Mouse (Mus musculus) heart, embryonic 16.5 days (tissue): ENCODE data around the gene Abcg5. TPM values are rescaled to one million over a fixed set of nuclear protein-coding genes. Genes with fewer than 3 reads are reported as not detected.

Experiments
- ATAC-seq: fragments of 200-750 bp; cut with Nextera tagmentation; replicated peaks from 2 replicates; pipeline ENCODE4 v1.8.0; 2017; ENCODE audit warnings: moderate number of reproducible peaks; ENCODE audit not compliant: insufficient read depth, low FRiP score; ENCODE audit errors: extremely low read depth
- H3K27ac ChIP-seq: fragments of 300-500 bp; sonication (generic); 2 replicates; pipeline ENCODE4 v1.5.1; 2014; ENCODE audit warnings: mild to moderate bottlenecking, low read length, control low read depth, moderate library complexity
- H3K27me3 ChIP-seq: fragments of 300-500 bp; sonication (generic); 2 replicates; pipeline ENCODE4 v1.6.1; 2014; ENCODE audit warnings: low read length, mixed read lengths; ENCODE audit not compliant: control insufficient read depth, insufficient read depth
- H3K36me3 ChIP-seq: fragments of 300-500 bp; sonication (generic); 2 replicates; pipeline ENCODE4 v1.6.1; 2014; ENCODE audit not compliant: control insufficient read depth, insufficient read depth
- H3K4me1 ChIP-seq: fragments of 300-500 bp; sonication (generic); 2 replicates; pipeline ENCODE4 v1.6.1; 2014; ENCODE audit warnings: low read length, mixed read lengths; ENCODE audit not compliant: control insufficient read depth, insufficient read depth
- H3K4me2 ChIP-seq: fragments of 300-500 bp; sonication (generic); 2 replicates; pipeline ENCODE4 v1.6.1; 2014; ENCODE audit warnings: low read depth, mild to moderate bottlenecking, control low read depth, low read length
- H3K4me3 ChIP-seq: fragments of 300-500 bp; sonication (generic); 2 replicates; pipeline ENCODE4 v1.5.1; 2014; ENCODE audit warnings: mild to moderate bottlenecking, control low read depth, low read length
- H3K9ac ChIP-seq: fragments of 300-500 bp; sonication (generic); 2 replicates; pipeline ENCODE4 v1.6.1; 2014; ENCODE audit warnings: low read length, control low read depth
- H3K9me3 ChIP-seq: fragments of 300-500 bp; sonication (generic); replicated peaks from 2 replicates; pipeline ENCODE4 v1.6.1; 2016; ENCODE audit warnings: low read length; ENCODE audit not compliant: control insufficient read depth
- WGBS: fragments of 180-500 bp; shearing (Covaris S2); extraction: QIAGEN DNeasy Blood & Tissue Kit; methylation state at CpG from one replicate; pipeline ENCODE4 v1.1.7; 2014; 5-methylcytosine and 5-hydroxymethylcytosine counted together
- polyA plus RNA-seq: library from polyadenylated mRNA; unstranded; fragments of >200 nt; fragmentation: Nextera tagmentation; extraction: Ambion mirVana; gene quantifications from 2 replicates; pipeline ENCODE4 v1.2.1, GENCODE M21; 2015

Gene Abcg5
- polyA plus RNA-seq, 1 experiment from 2014 or later, result 0.18 TPM

GRCm38 (mm10) chr17:84644292-84645050 lies 38.3 kb downstream of the Abcg5 start:
- no peaks in the 10 kb centered on the region for H3K27me3 ChIP-seq
- no peaks in the 10 kb centered on the region for H3K36me3 ChIP-seq
- WGBS, result 50% methylated on average over 16 of the region's 16 CpGs
- no peak overlapping the region for H3K4me3 ChIP-seq
- H3K4me2 ChIP-seq, result no peak overlapping the region
- no peak for ATAC-seq
- H3K27ac ChIP-seq, result no peak overlapping the region
- H3K4me1 ChIP-seq, result no peaks in the 10 kb centered on the region; the same call in 1 of the 2 replicates
- no peaks in the 10 kb centered on the region for H3K9me3 ChIP-seq
- H3K9ac ChIP-seq, result no peak overlapping the region

GRCm38 (mm10) chr17:84642324-84642723 lies 40.5 kb downstream of the Abcg5 start:
- Histone ChIP-seq H3K4me1 (no peaks in the 10 kb centered on the region; the same call in 1 of the 2 replicates), H3K27me3 (no peaks in the 10 kb centered on the region), H3K9me3 (no peaks in the 10 kb centered on the region), H3K9ac (no peak overlapping the region), H3K36me3 (no peaks in the 10 kb centered on the region), H3K27ac (no peak overlapping the region), H3K4me2 (no peak overlapping the region), H3K4me3 (no peak overlapping the region)
- WGBS, result 88% methylated on average over 9 of the region's 9 CpGs
- ATAC-seq, result no peak

- WGBS, result 38% methylated on average over 3 of the region's 3 CpGs
These were observed 40.9 kb downstream of the Abcg5 start for GRCm38 (mm10) chr17:84641893-84642292.

GRCm38 (mm10) chr17:84639796-84640378 lies 42.9 kb downstream of the Abcg5 start:
- no peaks in the 10 kb centered on the region for H3K27me3 ChIP-seq
- H3K9me3 ChIP-seq, result no peaks in the 10 kb centered on the region
- H3K4me2 ChIP-seq, result no peak overlapping the region
- H3K36me3 ChIP-seq, result no peaks in the 10 kb centered on the region
- no peak overlapping the region for H3K4me3 ChIP-seq
- no peaks in the 10 kb centered on the region; the same call in 1 of the 2 replicates for H3K4me1 ChIP-seq
- 69% methylated on average over 10 of the region's 10 CpGs for WGBS
- no peak for ATAC-seq
- H3K9ac ChIP-seq, result no peak overlapping the region
- no peak overlapping the region for H3K27ac ChIP-seq

More at GRCm38 (mm10) chr17:84641893-84642292, 40.9 kb downstream of the Abcg5 start:
- Histone ChIP-seq H3K27me3 (no peaks in the 10 kb centered on the region), H3K4me2 (no peak overlapping the region), H3K4me1 (no peaks in the 10 kb centered on the region; the same call in 1 of the 2 replicates), H3K4me3 (no peak overlapping the region), H3K36me3 (no peaks in the 10 kb centered on the region), H3K9ac (no peak overlapping the region), H3K27ac (no peak overlapping the region), H3K9me3 (no peaks in the 10 kb centered on the region)
- no peak for ATAC-seq

GRCm38 (mm10) chr17:84637971-84638370 lies 44.8 kb downstream of the Abcg5 start:
- Histone ChIP-seq H3K4me2 (no peak overlapping the region), H3K27me3 (no peaks in the 10 kb centered on the region), H3K9me3 (no peaks in the 10 kb centered on the region), H3K9ac (no peak overlapping the region), H3K36me3 (no peaks in the 10 kb centered on the region), H3K27ac (no peak overlapping the region), H3K4me3 (no peak overlapping the region), H3K4me1 (no peaks in the 10 kb centered on the region; the same call in 1 of the 2 replicates)
- WGBS, result 87% methylated on average over 6 of the region's 6 CpGs
- no peak for ATAC-seq

- Histone ChIP-seq H3K27me3 (no peaks in the 10 kb centered on the region), H3K4me3 (no peak overlapping the region), H3K36me3 (no peaks in the 10 kb centered on the region), H3K4me1 (no peaks in the 10 kb centered on the region), H3K9me3 (no peaks in the 10 kb centered on the region), H3K9ac (no peak overlapping the region), H3K27ac (no peak overlapping the region), H3K4me2 (no peak overlapping the region)
- ATAC-seq, result no peak
- WGBS, result 62% methylated on average over 8 of the region's 8 CpGs
These were observed 46.5 kb downstream of the Abcg5 start for GRCm38 (mm10) chr17:84636328-84636727.

- Histone ChIP-seq H3K9ac (no peak overlapping the region), H3K4me2 (no peak overlapping the region), H3K36me3 (no peaks in the 10 kb centered on the region), H3K27me3 (no peaks in the 10 kb centered on the region), H3K9me3 (no peaks in the 10 kb centered on the region), H3K27ac (no peak overlapping the region), H3K4me1 (no peaks in the 10 kb centered on the region), H3K4me3 (no peak overlapping the region)
- 66% methylated on average over 13 of the region's 13 CpGs for WGBS
- no peak for ATAC-seq
These were observed 49.4 kb downstream of the Abcg5 start for GRCm38 (mm10) chr17:84633443-84633842.

DNA sequence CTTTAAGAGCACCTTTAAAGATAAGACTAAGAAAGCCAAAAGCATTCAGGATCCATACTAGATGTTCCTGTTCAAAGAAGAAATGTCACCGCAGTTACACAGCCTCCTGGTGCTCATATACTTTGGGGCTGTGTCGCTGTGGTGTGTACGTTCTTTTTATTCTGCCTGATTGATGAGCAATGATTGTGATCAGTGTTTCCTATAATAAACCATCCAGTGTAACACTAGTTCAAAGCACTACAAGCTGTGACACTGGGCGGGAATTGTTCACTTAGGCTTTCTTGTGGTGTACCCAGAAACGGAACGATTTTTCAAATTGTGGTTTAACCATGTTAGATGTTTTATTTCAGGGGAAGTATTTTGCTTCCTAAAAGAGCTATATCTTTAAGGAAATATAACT lies 51.0 kb downstream of the Abcg5 start:
- Histone ChIP-seq H3K36me3 (no peaks in the 10 kb centered on the region), H3K4me3 (no peak overlapping the region), H3K4me1 (peaks cover under 1% of the 10 kb centered on the region; the same call in 1 of the 2 replicates), H3K27ac (no peak overlapping the region), H3K9me3 (no peaks in the 10 kb centered on the region), H3K4me2 (no peak overlapping the region), H3K27me3 (no peaks in the 10 kb centered on the region), H3K9ac (no peak overlapping the region)
- WGBS, result 87% methylated on average over 6 of the region's 6 CpGs
- ATAC-seq, result no peak

DNA sequence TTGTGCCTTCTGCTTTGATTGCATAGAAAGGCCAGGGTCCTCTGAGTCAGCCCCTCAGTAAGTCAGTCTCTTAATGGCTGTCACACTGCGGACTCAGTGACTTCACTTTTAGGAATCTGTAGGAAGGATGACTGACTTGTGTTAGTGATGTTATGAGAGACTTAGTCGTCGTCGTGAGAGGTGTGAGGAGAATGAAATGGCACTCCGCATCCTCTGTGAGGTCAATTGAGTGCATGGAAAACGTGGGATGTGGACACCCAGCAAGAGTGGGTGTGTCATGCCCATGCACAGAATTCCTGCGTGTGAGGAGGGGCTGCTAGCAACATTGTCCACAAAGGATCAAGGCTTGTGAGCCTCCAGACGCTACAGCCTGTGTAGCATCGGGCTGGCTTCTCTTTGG lies 54.2 kb downstream of the Abcg5 start:
- no peak for ATAC-seq
- H3K27me3 ChIP-seq, result no peaks in the 10 kb centered on the region
- peaks cover 2% of the 10 kb centered on the region; the same call in 1 of the 2 replicates for H3K4me1 ChIP-seq
- WGBS, result 73% methylated on average over 9 of the region's 9 CpGs
- no peak overlapping the region for H3K9ac ChIP-seq
- no peaks in the 10 kb centered on the region for H3K9me3 ChIP-seq
- no peak overlapping the region for H3K4me2 ChIP-seq
- H3K36me3 ChIP-seq, result no peaks in the 10 kb centered on the region
- no peak overlapping the region for H3K27ac ChIP-seq
- H3K4me3 ChIP-seq, result no peak overlapping the region
